Mouse (Mus musculus) forebrain, embryonic 10.5 days (tissue): ENCODE measurements around the gene Tmeff2. TPM values are rescaled to one million over a fixed set of nuclear protein-coding genes. Genes with fewer than 3 reads are reported as not detected.

ENCODE experiments used
- DNase-seq: peaks from one replicate; pipeline ENCODE4 v3.0.0-alpha.2; 2017; ENCODE audit warnings: low spot score; ENCODE audit errors: extremely low spot score
- H3K27ac ChIP-seq: fragments of 300-500 bp; sonication (generic); 2 replicates; pipeline ENCODE4 v1.5.1; 2016; ENCODE audit warnings: mild to moderate bottlenecking
- H3K27me3 ChIP-seq: fragments of 300-500 bp; sonication (generic); 2 replicates; pipeline ENCODE4 v1.6.1; 2016; ENCODE audit warnings: mild to moderate bottlenecking; ENCODE audit not compliant: poor library complexity, severe bottlenecking
- H3K36me3 ChIP-seq: fragments of 300-500 bp; sonication (generic); replicated peaks from 2 replicates; pipeline ENCODE4 v1.6.1; 2016; ENCODE audit warnings: mild to moderate bottlenecking, moderate library complexity
- H3K4me1 ChIP-seq: fragments of 300-500 bp; sonication (generic); 2 replicates; pipeline ENCODE4 v1.6.1; 2016
- H3K4me3 ChIP-seq: fragments of 300-500 bp; sonication (generic); 2 replicates; pipeline ENCODE4 v1.5.1; 2016; ENCODE audit warnings: mild to moderate bottlenecking, moderate library complexity
- H3K9me3 ChIP-seq: fragments of 300-500 bp; sonication (generic); 2 replicates; pipeline ENCODE4 v1.6.1; 2016; ENCODE audit warnings: mild to moderate bottlenecking, moderate library complexity
- WGBS: fragments of 180-500 bp; shearing (Covaris S2); methylation state at CpG from one replicate; pipeline ENCODE4 v1.1.7; 2016; 5-methylcytosine and 5-hydroxymethylcytosine counted together
- polyA plus RNA-seq: library from polyadenylated mRNA; unstranded; fragments of >200 nt; fragmentation: Nextera tagmentation; extraction: Ambion mirVana; gene quantifications from 2 replicates; pipeline ENCODE4 v1.2.1, GENCODE M21; 2016

Gene Tmeff2
- polyA plus RNA-seq, 1 experiment from 2014 or later, result 3.4 TPM

DNA sequence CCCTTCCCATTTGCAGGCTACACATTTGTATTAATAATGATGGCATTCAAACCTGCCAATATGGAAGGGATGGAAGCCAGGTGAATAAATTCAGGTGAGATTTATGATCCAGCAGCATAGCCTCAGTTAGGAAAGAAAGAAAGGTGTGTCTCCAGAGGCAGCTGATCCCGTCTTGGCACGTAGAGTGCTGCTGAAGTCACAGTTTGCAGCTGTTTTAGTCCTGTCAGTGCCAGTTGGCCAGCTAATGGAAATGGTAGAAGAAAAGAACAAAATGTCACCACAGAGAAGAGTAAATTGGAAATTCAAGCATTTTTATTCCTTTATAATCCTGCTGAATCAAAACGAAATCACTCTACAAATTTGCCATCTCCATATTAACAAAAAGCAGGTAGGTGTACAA lies 99.3 kb downstream of the Tmeff2 start:
- 89% methylated on average over 3 of the region's 3 CpGs for WGBS
- H3K36me3 ChIP-seq, result no peaks in the 10 kb centered on the region

DNA sequence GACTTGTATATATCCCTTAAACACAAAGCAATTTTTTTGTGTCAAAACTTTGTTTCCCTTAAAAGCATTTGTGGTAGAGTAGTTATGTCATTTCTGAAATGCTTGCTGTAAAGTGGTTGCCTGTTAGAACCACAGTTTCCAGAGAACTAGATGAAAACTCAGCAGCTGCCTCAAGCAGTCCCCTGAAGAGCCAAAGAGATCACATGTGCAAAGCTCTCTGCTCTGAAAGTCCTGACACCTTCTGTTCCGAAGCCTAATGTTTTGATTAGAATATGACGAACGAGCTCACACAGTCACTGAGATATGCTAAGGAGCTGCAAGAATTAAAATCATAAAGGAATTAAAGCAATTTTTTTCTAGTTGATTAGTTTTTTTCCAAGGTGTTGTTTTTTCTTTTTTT lies 107.9 kb downstream of the Tmeff2 start:
- Histone ChIP-seq H3K27ac (no peak overlapping the region), H3K36me3 (no peaks in the 10 kb centered on the region), H3K27me3 (no peaks in the 10 kb centered on the region), H3K4me3 (no peak overlapping the region), H3K4me1 (no peaks in the 10 kb centered on the region), H3K9me3 (no peaks in the 10 kb centered on the region)
- DNase-seq, result no peak
- WGBS, result 92% methylated on average over 3 of the region's 3 CpGs

More for the DNA sequence above, 99.3 kb downstream of the Tmeff2 start:
- Histone ChIP-seq H3K27ac (no peak overlapping the region), H3K9me3 (no peaks in the 10 kb centered on the region), H3K27me3 (no peaks in the 10 kb centered on the region), H3K4me3 (no peak overlapping the region), H3K4me1 (no peaks in the 10 kb centered on the region)
- no peak for DNase-seq

- no peak for DNase-seq
- H3K9me3 ChIP-seq, result no peaks in the 10 kb centered on the region
- no peak overlapping the region for H3K27ac ChIP-seq
- H3K36me3 ChIP-seq, result no peaks in the 10 kb centered on the region
- no peak overlapping the region for H3K4me3 ChIP-seq
- H3K4me1 ChIP-seq, result no peaks in the 10 kb centered on the region
- WGBS, result 92% methylated on average over 5 of the region's 5 CpGs
- no peaks in the 10 kb centered on the region for H3K27me3 ChIP-seq
Measured at GRCm38 (mm10) chr1:51040249-51040648, 139.8 kb downstream of the Tmeff2 start.

DNA sequence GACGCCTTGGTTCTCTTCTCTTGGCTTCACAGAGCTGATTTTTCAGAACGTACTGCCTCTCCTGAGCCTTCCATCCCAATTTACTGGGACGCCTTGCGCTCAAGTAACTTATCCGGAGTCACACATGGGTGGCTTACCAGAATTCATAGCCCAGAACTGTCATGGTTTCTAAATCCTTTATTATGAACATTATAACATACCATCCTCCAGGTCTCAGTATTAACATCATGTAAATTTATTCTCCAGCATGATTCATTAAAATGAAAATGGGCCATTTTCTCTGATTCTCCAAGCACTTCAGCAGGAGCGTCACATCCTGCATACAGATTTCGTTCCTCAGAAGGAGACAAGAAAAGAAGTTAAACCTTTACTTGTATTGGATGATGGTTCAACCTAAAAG lies 144.4 kb downstream of the Tmeff2 start:
- DNase-seq, result no peak
- Histone ChIP-seq H3K27ac (no peak overlapping the region), H3K27me3 (no peaks in the 10 kb centered on the region), H3K4me1 (no peaks in the 10 kb centered on the region), H3K36me3 (no peaks in the 10 kb centered on the region), H3K9me3 (no peaks in the 10 kb centered on the region), H3K4me3 (no peak overlapping the region)
- WGBS, result 92% methylated on average over 7 of the region's 7 CpGs

GRCm38 (mm10) chr1:51064549-51064948 lies 164.1 kb downstream of the Tmeff2 start:
- Histone ChIP-seq H3K9me3 (no peaks in the 10 kb centered on the region), H3K4me1 (no peaks in the 10 kb centered on the region), H3K27me3 (no peaks in the 10 kb centered on the region), H3K4me3 (no peak overlapping the region), H3K36me3 (no peaks in the 10 kb centered on the region), H3K27ac (no peak overlapping the region)
- no peak for DNase-seq

DNA sequence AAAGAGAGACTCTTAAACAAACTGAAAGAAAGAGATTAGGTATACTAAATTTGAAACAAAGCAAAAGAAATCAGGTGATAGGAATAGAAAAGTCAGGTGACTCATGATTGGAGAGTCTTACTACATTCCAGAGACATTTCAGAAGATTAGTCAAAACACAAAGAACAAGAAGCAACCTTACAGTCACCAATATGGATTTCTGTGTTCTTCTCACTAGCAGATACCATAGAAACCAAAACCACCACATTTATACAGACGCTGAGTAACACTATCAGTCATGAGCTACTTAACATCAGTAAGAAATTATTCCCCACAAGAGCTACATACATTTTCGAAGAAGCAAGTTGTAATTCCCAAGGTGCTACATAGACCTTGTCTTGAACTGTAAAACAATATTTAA lies 165.2 kb downstream of the Tmeff2 start:
- H3K4me3 ChIP-seq, result no peak overlapping the region
- 95% methylated on average over 2 of the region's 2 CpGs for WGBS
- no peaks in the 10 kb centered on the region for H3K36me3 ChIP-seq
- H3K27me3 ChIP-seq, result no peaks in the 10 kb centered on the region
- DNase-seq, result no peak
- H3K4me1 ChIP-seq, result no peaks in the 10 kb centered on the region
- H3K27ac ChIP-seq, result no peak overlapping the region
- H3K9me3 ChIP-seq, result no peaks in the 10 kb centered on the region

- Histone ChIP-seq H3K27me3 (no peaks in the 10 kb centered on the region), H3K36me3 (no peaks in the 10 kb centered on the region), H3K4me3 (no peak overlapping the region), H3K27ac (no peak overlapping the region), H3K9me3 (no peaks in the 10 kb centered on the region), H3K4me1 (no peaks in the 10 kb centered on the region)
- WGBS, result 93% methylated on average over 3 of the region's 3 CpGs
- no peak for DNase-seq
Measured at GRCm38 (mm10) chr1:51068814-51069213, 168.4 kb downstream of the Tmeff2 start.

DNA sequence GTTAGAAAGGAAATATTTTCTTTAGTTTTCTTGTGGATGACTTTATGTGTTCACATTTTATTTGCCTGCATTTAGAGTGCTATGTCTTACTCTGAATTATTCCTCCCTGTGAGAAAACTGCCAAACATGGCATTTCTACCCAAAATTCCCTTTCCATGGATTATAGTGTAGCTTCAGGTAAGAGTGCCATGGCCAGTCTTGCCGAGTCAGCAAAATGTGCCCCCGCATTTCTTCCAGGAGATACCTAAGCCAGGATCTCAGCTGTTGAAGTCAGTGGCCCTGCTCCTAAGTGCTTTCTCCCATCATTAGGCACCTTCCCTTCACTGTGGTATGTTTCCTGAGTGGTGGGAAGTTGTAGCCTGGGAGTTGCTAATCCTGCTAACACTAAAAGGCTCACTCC lies 168.8 kb downstream of the Tmeff2 start:
- Histone ChIP-seq H3K27me3 (no peaks in the 10 kb centered on the region), H3K4me3 (no peak overlapping the region), H3K4me1 (no peaks in the 10 kb centered on the region), H3K36me3 (no peaks in the 10 kb centered on the region), H3K27ac (no peak overlapping the region), H3K9me3 (no peaks in the 10 kb centered on the region)
- no peak for DNase-seq
- 95% methylated on average over 2 of the region's 2 CpGs for WGBS

DNA sequence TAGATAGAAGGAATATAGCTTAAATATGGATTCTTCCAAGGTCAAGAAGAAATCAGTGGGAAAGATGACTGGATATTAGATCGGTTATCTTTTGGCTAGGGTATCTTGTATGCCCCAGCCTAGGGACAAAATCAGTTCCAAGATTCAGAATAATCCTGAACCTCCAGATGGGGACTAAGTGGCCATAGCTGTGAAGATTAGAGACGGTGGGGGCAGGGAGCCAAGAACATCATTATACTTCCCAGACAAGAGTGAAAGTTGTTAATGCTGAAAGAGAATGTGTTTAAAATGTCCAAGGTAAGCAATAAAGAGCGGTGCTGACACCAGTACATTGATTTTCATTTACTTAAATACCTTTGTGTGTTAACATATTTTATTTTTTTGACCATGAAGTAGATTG lies 173.6 kb downstream of the Tmeff2 start:
- no peaks in the 10 kb centered on the region for H3K27me3 ChIP-seq
- DNase-seq, result no peak
- WGBS, result 94% methylated on average over 3 of the region's 3 CpGs
- peaks cover 6% of the 10 kb centered on the region for H3K4me1 ChIP-seq
- H3K4me3 ChIP-seq, result no peak overlapping the region
- no peaks in the 10 kb centered on the region for H3K36me3 ChIP-seq
- no peak overlapping the region for H3K27ac ChIP-seq
- H3K9me3 ChIP-seq, result no peaks in the 10 kb centered on the region

GRCm38 (mm10) chr1:51075785-51076771 lies 175.6 kb downstream of the Tmeff2 start:
- Histone ChIP-seq H3K36me3 (no peaks in the 10 kb centered on the region), H3K9me3 (no peaks in the 10 kb centered on the region), H3K4me1 (peaks cover 6% of the 10 kb centered on the region), H3K4me3 (no peak overlapping the region), H3K27ac (no peak overlapping the region), H3K27me3 (no peaks in the 10 kb centered on the region)
- DNase-seq, result no peak
- WGBS, result 75% methylated on average over 15 of the region's 15 CpGs

GRCm38 (mm10) chr1:51088921-51089320 lies 188.5 kb downstream of the Tmeff2 start:
- no peak for DNase-seq
- Histone ChIP-seq H3K27me3 (no peaks in the 10 kb centered on the region), H3K36me3 (no peaks in the 10 kb centered on the region), H3K9me3 (no peaks in the 10 kb centered on the region), H3K27ac (no peak overlapping the region), H3K4me1 (no peaks in the 10 kb centered on the region), H3K4me3 (no peak overlapping the region)
- 92% methylated on average over 2 of the region's 2 CpGs for WGBS

- WGBS, result 93% methylated on average over 3 of the region's 3 CpGs
- H3K27ac ChIP-seq, result no peak overlapping the region
- no peaks in the 10 kb centered on the region for H3K27me3 ChIP-seq
Measured at GRCm38 (mm10) chr1:51089803-51090202, 189.4 kb downstream of the Tmeff2 start.

GRCm38 (mm10) chr1:51090212-51090761 lies 189.8 kb downstream of the Tmeff2 start:
- DNase-seq, result no peak
- 79% methylated on average over 4 of the region's 4 CpGs for WGBS
- Histone ChIP-seq H3K9me3 (no peaks in the 10 kb centered on the region), H3K4me1 (peaks cover 6% of the 10 kb centered on the region), H3K27me3 (no peaks in the 10 kb centered on the region), H3K36me3 (no peaks in the 10 kb centered on the region), H3K4me3 (no peak overlapping the region), H3K27ac (no peak overlapping the region)

More at GRCm38 (mm10) chr1:51089803-51090202, 189.4 kb downstream of the Tmeff2 start:
- H3K4me3 ChIP-seq, result no peak overlapping the region
- H3K9me3 ChIP-seq, result no peaks in the 10 kb centered on the region
- no peaks in the 10 kb centered on the region for H3K36me3 ChIP-seq
- H3K4me1 ChIP-seq, result peaks cover 5% of the 10 kb centered on the region
- DNase-seq, result no peak
